Mouse (Mus musculus): ENCODE results near the gene Ttbk1.

The Ttbk1 gene

GRCm38 (mm10) chr17:46433627-46434026 is 53.8 kb downstream of the Ttbk1 start:
- in situ Hi-C loops (cut with MboI; ENCODE audit: unreplicated experiment in 2 of 2): no loop called here

- in situ Hi-C loops (cut with MboI; ENCODE audit: unreplicated experiment in 2 of 2): no loop called here
These were observed 58.6 kb downstream of the Ttbk1 start, which contains the start of gene Crip3 for GRCm38 (mm10) chr17:46428761-46429414. Gene Crip3, plus strand, starts transcription at chr17:46428926.

GRCm38 (mm10) chr17:46426496-46426895 is 61.0 kb downstream of the Ttbk1 start:
- in situ Hi-C loops (cut with MboI; ENCODE audit: unreplicated experiment in 2 of 2): no loop called here

- in situ Hi-C loops (cut with MboI; ENCODE audit: unreplicated experiment in 2 of 2): loop anchor here in 1 of 2 experiments (25.0 kb wide), 1 partner anchor 682 kb away; the partner anchor contains the start of gene 1600014C23Rik
These were observed 67.8 kb downstream of the Ttbk1 start for GRCm38 (mm10) chr17:46419717-46420116.

- in situ Hi-C loops (cut with MboI; ENCODE audit: unreplicated experiment in 2 of 2): loop anchor here in 1 of 2 experiments (25.0 kb wide), 1 partner anchor 681 kb away; the partner anchor contains the start of gene 1600014C23Rik
These were observed 68.8 kb downstream of the Ttbk1 start for GRCm38 (mm10) chr17:46418628-46419027.

- in situ Hi-C loops (cut with MboI; ENCODE audit: unreplicated experiment in 2 of 2): loop anchor here in 1 of 2 experiments (25.0 kb wide), 1 partner anchor 671 kb away; the partner anchor contains the start of gene 1600014C23Rik
These were observed 79.0 kb downstream of the Ttbk1 start for GRCm38 (mm10) chr17:46408478-46408877.

- in situ Hi-C loops (cut with MboI; ENCODE audit: unreplicated experiment in 2 of 2): loop anchor here (5.0 kb wide), 2 partner anchors 62 to 127 kb away; no protein-coding TSS in a partner anchor
These were observed 92.8 kb downstream of the Ttbk1 start for GRCm38 (mm10) chr17:46394631-46395030.

- in situ Hi-C loops (cut with MboI; ENCODE audit: unreplicated experiment in 2 of 2): loop anchor here (5.0 kb wide), 2 partner anchors 61 to 126 kb away; no protein-coding TSS in a partner anchor
These were observed 94.5 kb downstream of the Ttbk1 start for GRCm38 (mm10) chr17:46393012-46393411.

Measured in v-Abl transformed pro-B cells (cell line).